Mouse (Mus musculus) granulocyte monocyte progenitor cell, adult 5-6 weeks (primary cell): Measurements from ENCODE around the gene Arl15. TPM values are rescaled to one million over a fixed set of nuclear protein-coding genes. Genes with fewer than 3 reads are reported as not detected.

ENCODE experiments used
- ATAC-seq: replicated peaks from 2 replicates; pipeline ENCODE4 v1.8.0; 2016; ENCODE audit warnings: mild to moderate bottlenecking, moderate TSS enrichment, inconsistent platforms; ENCODE audit not compliant: poor library complexity, severe bottlenecking
- total RNA-seq, 2 experiments: library from RNA; stranded (forward) in 1 of 2; stranded (reverse) in 1 of 2; fragments of 200-712, 200-1000 nt in 1 of 2; fragments of >200 nt in 1 of 2; fragmentation: Nextera tagmentation in 1 of 2; gene quantifications; 2 replicates each; pipeline ENCODE4 v1.2.3; 2014 to 2017

The Arl15 gene
- total RNA-seq, 2 experiments from 2014 or later, result 16.1 to 17.3 TPM

GRCm38 (mm10) chr13:114123391-114123790 lies 329.1 kb downstream of the Arl15 start:
- ATAC-seq, result no peak

- no peak for ATAC-seq
Measured at GRCm38 (mm10) chr13:114124385-114124784, 330.1 kb downstream of the Arl15 start.

GRCm38 (mm10) chr13:114124991-114125390 lies 330.7 kb downstream of the Arl15 start:
- ATAC-seq, result no peak

- no peak for ATAC-seq
Measured at GRCm38 (mm10) chr13:114128366-114128765, 334.1 kb downstream of the Arl15 start.

- no peak for ATAC-seq
Measured at GRCm38 (mm10) chr13:114129986-114130385, 335.7 kb downstream of the Arl15 start.

GRCm38 (mm10) chr13:114130566-114131319 lies 336.4 kb downstream of the Arl15 start:
- no peak for ATAC-seq

- ATAC-seq, result no peak
Measured at GRCm38 (mm10) chr13:114138921-114139320, 344.6 kb downstream of the Arl15 start.

GRCm38 (mm10) chr13:114139570-114139969 lies 345.3 kb downstream of the Arl15 start:
- ATAC-seq, result no peak

- ATAC-seq, result no peak
Measured at GRCm38 (mm10) chr13:114142826-114143225, 348.5 kb downstream of the Arl15 start.

GRCm38 (mm10) chr13:114143247-114143646 lies 348.9 kb downstream of the Arl15 start:
- ATAC-seq, result no peak

- ATAC-seq, result no peak
Measured at GRCm38 (mm10) chr13:114144052-114145046, 350.0 kb downstream of the Arl15 start.

- ATAC-seq, result no peak
Measured at GRCm38 (mm10) chr13:114145249-114145648, 350.9 kb downstream of the Arl15 start.

GRCm38 (mm10) chr13:114150856-114151697 lies 356.8 kb downstream of the Arl15 start:
- ATAC-seq, result no peak

- no peak for ATAC-seq
Measured at GRCm38 (mm10) chr13:114151698-114152069, 357.4 kb downstream of the Arl15 start.

GRCm38 (mm10) chr13:114156689-114157088 lies 362.4 kb downstream of the Arl15 start:
- ATAC-seq, result no peak

GRCm38 (mm10) chr13:114158111-114158730 lies 363.9 kb downstream of the Arl15 start:
- ATAC-seq, result no peak

- no peak for ATAC-seq
Measured at GRCm38 (mm10) chr13:114159634-114160391, 365.5 kb downstream of the Arl15 start.

GRCm38 (mm10) chr13:114162753-114163152 lies 368.4 kb downstream of the Arl15 start:
- ATAC-seq, result no peak

GRCm38 (mm10) chr13:114165616-114166015 lies 371.3 kb downstream of the Arl15 start:
- ATAC-seq, result no peak
